Mouse (Mus musculus) spleen, adult 18-20 months (tissue): ENCODE measurements around the gene Cap2.

Source experiments
- DNase-seq, 2 experiments: peaks; one replicate each; pipeline ENCODE4 v3.0.0; 2022; ENCODE audit warnings: mixed read lengths in 2 of 2

Cap2 gene

DNA sequence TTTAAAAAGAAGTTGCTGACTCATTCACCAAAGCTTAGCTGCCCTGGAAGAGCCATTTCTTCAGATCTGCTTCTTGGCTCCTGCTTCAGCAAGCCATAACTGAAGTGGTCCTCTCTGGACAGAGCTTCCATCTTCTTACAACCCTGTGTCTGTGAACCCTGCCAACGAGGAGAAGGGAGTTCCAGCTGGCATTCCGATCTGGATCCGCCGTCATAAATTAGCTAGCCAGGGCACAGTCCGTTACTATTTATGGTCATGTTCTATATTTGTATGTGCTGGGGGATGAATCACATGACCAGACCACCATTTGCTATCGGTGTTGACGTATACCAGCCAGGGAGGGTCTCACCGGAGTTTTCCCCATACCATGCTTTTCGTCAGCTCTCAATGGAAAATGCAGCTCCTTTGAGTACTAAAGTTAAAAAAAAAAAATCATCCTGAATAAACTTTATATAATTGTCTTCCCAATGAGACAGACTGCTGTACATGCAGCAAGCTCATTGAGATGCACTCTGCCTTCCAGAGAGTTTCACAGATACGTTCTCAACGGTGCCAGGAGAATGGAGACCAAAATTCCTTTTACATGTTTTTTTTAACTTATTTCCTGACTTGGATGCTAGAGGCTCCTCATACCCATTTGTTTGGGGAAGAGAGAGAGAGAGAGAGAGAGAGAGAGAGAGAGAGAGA, 70.5 kb downstream of the Cap2 start:
- no peak for DNase-seq

DNA sequence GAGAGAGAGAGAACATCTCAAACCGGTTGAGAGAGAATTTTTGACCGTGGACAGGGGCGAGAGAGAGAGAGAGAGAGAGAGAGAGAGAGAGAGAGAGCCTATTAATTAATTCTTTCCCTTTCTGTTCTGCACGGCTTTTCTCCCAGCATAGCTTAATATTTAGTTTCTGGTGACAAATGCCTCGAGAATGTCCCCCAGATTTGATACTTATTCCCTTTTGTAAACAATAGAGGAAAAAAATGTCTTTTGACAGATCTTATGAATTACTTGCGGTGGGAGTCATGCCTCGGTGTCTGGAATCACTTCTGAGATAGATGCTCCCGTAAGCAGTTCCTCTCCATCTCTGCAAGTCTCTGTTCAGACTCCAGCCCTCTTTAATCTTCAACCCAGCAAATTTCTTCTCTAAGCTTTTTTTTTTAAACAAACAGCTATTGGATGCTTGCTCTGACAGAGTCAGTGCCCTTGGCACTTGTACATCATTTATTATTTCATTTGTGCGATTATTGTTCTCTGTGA, 71.1 kb downstream of the Cap2 start:
- no peak for DNase-seq

DNA sequence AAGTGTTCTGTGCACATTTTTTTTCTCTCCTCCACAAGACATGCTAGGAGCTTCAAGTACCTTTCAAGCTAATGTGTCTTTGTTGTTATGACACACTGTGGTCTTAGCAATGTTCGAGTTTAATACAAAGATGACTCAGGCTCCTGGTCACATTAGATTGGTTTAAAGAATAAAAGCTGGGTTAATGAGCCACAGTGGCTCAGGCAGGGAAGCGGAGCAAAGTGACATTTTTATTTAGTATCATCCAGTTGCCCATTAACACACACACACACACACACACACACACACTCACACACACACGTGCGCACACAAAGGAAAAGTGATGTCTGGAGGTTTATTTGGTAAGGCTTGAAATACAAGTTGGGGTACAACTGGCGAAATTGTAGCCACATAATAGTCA, 72.6 kb downstream of the Cap2 start:
- DNase-seq: no peak

DNA sequence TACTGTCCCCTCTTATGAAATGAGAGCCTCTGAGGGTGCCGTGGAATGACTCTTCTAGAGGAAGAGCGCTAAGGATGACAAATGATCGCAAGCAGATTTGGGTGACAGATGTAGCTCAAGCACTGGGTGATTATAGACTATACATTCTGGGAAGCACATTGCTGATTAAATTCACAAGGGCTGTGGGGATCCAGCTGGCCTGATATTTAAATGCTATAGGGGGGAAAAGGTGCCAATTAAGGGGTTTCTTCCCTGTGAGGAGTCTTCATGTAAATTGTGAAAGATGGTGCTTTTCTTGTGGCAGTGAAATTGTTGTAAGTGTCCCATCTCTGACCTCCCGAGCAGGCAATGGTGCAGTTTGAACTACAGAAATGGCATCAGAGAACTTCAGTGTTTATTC, 73.1 kb downstream of the Cap2 start:
- no peak for DNase-seq

DNA sequence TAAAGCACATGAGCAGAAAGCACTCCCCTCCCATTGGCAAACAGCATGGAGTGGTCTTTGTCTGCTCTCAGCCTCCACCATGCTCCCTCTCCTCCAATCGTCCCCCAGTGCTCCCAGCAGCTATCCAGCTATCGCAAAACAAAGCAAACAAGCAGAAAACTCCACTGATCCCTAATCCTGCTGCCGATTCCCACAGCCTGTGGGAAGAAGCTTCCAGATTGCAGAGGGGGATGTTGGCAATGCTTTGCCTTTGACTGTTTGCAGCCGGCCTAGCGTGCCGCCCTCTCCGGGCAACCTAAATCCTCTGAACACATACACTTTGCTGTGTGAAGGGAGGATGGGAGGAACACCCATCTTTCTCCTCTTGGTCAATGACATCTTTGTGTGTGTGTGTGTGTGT, 83.2 kb downstream of the Cap2 start:
- no peak for DNase-seq

DNA sequence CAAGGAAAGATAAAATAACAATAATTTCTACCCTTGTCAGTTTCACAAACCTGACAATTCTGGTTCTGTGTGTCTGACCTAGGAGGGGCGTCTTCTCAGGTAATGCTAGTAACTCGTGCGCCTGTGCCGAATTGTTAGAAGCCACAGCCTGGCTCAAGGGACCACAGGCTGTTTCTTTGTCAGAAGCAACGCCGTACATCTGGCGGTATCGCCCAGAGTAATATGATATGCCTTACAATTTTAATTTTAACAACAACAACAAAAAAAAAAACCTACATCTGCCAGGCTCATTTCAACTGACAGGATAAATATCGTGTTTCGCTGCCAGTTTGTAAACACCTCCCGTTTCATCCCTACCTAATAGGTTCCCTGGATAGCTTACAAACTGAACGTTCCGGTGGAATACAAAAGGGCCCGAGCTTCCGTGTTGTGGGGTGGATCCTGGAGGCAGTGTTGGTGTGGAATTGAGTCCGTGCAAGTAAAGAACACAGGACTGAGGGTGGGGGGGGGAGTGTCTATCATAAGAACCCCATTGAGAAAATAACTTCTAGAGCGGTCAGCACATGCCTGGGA, 86.2 kb downstream of the Cap2 start:
- DNase-seq: no peak

DNA sequence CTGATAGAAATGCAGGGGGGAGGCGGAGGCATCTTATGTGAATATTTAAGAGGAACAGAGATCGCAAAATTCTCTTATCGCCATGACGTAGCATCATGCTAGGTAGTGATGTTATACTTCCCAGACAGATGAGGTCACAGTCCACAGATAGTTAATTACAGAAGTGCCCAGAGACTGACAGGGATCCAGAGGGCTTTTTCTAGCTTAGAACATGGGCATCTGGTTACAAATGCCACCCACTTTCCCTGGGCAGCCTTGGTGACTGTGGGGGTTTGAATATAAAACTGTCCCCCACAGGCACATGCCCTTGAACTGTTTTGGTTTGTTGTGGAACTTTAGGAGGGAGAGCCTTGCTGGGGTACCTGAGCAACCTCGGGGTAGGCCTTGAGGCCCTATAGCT, 87.0 kb downstream of the Cap2 start:
- DNase-seq: no peak

DNA sequence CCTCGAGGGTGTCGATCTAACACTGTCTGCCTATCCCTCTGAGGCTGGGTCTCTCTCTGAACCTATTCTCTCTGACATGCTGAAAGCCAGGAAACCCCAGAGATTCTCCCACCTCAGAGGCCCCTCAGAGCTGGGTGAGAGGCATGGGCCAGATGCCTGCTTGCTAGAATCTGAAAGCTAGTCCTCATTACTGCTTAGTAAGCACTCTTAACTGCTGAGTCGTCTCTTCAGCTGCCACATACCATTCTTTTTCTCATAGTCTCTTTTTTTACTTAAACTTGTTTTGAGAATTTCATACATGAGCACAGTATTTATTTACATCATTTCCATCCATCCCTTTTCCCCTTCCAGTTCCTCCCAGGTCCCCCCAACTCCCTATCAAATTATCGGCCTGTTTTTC, 89.2 kb downstream of the Cap2 start:
- DNase-seq: no peak

DNA sequence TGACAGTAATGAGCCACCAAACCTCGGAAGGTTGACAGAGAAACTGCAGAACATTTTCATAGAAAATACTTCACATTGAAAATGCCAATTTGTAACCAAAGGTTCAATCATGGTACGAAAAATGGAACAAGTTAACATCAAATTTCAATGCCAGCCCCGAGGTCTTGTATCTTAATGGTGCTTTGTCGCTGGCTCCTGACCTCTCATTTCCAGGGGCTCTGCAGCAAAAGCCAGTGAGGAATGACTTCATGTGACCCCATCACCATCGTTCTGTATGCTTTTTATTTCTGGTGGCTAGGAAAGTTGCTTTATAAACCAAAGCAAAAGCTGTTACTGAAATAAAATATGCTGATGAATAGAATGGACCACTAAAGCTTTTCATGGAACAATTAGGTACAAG, 99.0 kb downstream of the Cap2 start:
- no peak for DNase-seq

DNA sequence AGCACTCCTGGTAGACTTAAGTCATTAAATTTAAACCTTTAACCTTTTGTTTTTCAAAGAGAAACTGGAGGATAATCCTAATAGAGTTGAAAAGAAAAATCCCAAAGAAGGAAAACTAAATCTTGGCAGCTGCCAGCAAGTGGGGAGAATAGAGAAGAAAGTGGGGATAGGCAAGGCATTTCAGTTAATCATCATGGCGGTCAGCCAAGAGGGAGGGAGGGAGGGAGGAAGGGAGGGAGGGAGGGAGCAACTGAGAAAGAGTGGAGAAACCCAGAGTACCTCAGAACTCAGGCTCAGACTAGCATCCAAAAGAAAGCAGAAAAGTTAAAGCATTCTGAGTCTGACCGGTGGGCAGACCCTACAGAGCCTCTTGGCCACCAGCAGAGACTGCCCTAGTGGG, 99.7 kb downstream of the Cap2 start:
- DNase-seq: no peak

DNA sequence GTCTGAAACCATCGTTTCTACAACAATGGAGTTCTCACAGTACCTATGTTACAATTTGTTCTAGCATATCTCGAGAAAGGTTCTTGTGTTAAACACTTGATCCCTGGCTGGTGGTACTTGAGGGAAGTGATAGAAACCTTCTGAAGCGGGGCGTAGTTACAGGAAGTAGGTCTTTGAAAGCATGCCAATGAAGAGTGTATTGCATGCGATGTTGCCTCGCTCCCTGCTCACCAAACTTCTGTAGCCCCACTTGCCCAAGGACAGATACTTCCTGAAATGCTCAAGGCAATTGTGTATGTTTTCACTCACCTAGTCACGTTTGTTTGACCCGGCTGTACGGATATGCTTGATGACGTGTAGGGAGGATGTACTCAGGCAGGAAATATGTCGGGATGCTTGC, 101.0 kb downstream of the Cap2 start:
- DNase-seq: no peak

DNA sequence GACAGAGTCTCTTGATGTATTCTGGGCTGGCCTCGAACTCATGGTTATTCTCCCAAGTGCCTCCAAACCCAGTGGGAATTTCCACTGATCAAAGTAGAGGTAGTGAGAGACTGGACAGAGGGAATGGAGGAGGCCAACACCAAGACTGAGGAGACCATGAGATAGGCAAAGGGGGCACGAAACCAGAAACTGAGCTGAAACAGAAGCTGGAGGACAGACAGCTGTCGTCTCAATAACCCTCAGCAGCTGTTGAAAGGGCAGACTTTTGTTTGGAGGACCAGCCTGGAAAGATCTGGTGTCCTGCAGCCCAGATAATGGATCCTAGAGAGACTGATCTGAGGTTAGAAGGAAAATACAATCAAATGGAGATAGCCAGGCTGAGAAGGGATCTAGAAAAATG, 109.4 kb downstream of the Cap2 start:
- no peak for DNase-seq

DNA sequence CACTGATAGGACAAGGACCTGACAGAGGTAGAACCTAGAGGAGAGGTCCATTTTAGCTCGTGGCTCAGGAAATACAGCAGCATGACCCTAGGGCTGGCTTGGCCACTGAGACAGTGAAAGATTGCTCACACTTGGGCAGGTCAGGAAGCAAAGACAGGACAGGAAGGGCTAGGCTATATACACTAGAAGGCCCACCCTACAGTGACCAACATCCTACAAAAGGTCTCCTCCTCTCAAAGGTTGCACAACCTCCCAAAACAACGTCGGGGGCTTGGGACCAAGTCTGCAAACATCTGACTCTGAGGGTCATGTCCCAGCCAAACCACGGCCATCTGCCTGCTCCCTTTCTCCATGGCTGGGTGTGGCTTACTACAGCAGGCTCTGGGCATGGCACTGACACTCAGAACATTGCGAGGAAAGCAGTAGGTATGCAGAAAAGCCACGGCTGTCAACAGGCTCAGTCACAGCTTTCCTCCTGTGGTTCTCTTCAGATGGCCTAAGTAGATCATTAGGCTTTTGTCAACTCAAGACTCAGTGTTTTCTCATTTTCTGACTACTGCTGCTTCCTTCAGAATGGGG, 112.1 kb downstream of the Cap2 start:
- no peak for DNase-seq

DNA sequence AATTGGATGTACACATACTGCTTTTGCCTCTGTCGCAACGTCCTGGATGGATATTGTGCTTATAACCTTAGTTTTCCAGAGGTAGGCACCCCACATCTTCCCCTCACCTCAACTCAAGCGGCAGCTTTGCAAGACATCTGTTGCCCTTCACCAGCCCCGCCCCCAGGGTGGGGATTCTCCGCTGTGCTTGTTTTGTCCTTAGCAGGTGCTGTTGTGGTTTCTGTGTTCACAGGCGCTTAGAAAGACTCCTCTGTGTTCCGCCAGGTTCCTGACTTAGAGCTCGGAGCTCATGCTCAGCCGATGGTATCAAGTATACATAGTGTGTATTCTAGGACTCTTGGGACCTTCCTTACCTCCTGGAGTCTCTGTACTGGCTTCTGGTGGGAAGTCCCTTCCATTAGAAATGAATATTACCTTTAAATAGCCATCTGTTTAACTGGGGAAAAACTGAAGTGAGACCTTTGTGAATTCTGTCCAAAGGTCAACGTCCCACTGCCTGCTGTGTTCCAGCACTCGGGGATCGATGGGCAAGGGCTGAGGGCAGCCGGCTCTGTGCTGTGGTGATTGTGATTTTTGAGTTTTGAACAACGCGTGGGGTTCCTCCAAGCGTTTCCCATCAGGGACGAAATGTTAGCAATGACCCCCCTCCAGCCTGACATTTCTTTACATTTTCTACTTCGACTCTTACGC, 115.2 kb downstream of the Cap2 start:
- DNase-seq: peak; percentile 72 to 73

DNA sequence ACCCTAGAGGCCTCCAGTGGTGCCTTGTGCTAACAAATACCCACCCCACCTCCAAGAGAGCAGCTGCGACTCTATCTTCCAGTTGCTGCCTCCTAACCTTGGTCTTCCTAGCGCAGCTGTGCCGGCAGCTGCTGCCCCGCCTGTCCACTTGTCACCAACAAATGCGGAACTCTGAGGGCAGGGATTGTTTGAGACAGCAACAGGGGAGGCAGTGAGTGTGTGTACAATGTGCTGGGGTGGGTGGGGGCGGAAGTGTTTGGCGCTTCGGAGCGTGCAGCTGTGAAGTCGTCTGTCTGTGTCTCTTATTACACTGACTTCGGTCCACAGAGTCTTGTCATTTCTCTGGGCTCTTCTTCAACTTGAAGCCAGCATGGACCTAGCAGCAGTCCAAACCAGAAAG, 118.0 kb downstream of the Cap2 start:
- peak; percentile 36 to 50 for DNase-seq

DNA sequence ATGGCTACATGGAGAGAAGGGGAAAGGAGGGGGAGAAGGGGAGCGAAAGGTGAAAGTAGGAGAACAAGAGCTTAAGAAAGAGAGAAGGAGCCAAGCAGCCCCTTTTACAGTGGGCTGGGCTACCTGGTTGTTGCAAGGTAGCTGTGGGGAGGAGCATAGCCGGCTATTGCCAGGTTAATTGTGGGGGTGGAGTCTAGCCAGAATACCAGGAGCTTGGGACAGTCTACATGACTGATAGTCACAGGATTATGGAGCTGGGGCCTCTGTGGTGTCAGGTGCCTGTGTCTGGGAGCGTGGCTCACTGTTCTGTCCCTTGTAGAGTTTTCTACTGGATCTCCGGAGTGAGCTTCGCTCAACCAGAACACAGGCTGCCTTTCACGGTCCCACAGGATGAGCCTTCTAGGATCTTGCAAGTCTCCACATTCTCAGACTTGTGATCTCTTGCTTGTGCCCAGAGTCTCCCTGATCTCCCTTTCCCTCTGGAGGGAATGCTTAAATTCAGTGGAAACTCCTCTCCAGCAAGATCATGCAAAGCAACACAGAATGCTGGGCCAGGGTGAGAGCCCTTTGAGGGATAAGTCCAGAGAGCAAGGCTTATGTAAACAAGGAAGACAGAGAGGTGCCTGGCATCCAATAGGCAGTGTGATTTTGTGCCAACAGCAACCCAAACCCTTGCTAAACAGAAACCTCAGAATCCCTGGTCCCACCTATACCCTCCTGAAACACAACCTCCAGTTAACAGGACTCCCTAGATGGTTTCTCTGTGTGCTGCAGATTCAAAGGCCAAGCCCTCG, 119.5 kb downstream of the Cap2 start:
- no peak for DNase-seq

DNA sequence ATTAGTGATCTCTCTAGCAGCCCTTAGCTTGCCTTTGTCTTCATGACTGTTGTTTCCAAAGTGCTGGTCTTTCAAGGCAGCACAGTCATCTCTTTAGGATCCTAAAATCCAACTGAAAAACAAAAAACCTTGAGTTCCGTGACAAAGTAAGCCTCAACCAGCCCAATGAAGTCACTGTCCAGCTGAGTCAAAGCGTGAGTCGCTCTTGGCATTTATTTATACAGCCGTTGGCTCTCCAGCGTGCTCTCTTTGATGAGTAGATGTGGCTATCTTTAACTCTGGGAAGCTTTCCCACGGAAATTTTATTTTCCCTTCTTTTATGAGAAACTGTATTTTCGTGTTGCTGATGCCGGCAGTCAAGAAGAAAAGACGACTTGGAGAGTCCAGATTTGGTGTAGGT, 125.0 kb downstream of the Cap2 start:
- DNase-seq: no peak

DNA sequence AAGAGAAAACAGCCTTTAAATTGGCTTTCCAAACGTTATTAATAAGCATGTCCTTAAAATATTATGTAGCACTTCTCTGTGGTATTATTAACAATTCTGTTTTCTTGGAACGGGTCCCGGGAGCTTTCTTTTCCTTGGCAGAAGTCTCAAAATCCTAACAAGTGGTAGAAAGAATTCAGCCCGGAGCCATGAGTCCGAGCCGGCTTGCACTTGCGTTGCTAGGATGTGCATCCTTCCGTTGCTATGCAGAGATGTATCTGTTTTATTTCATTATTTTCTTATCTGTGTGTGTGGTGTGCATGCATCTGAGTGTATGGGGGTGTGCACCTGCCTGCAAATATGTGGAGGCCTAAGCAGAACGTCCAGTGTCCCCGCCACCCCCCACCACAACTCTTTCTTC, 126.2 kb downstream of the Cap2 start:
- no peak for DNase-seq

DNA sequence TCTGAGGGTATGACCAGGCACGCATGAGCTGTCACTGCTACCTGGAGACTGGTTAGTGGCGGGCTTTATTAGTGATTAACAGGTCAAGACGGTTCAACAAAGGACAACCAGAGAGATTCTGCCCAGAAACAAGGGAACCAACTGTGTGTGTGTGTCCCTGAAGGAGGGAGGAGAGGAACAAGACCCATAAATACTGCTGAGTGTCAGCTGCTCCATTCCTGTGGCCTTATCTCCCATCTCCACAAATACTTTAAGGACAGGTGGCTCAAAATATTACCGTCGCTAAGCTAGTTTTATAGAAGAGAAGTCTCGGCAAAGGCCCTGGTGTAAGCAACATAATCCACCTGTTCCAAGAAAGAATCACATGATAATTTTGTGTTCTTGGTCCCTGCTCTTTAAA, 127.7 kb downstream of the Cap2 start:
- no peak for DNase-seq

DNA sequence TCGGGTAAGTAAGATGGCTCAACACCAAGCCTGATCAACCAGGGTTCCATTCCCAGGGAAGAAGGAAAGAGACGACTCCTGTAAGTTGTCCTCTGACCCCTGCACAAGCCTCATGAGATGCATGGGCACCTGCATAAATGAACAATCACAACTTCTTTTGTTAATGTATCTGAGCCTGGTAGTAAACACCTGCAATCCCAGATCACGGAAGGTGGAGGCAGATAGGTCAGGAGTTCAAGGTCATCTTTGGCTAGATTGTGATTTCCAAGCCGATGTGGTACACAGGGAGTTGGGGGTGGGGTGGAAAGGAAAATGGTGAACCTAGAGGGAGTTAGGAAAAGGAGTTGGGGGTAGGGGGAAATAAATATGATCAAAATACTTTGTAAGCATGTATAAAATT, 131.1 kb downstream of the Cap2 start:
- DNase-seq: no peak

DNA sequence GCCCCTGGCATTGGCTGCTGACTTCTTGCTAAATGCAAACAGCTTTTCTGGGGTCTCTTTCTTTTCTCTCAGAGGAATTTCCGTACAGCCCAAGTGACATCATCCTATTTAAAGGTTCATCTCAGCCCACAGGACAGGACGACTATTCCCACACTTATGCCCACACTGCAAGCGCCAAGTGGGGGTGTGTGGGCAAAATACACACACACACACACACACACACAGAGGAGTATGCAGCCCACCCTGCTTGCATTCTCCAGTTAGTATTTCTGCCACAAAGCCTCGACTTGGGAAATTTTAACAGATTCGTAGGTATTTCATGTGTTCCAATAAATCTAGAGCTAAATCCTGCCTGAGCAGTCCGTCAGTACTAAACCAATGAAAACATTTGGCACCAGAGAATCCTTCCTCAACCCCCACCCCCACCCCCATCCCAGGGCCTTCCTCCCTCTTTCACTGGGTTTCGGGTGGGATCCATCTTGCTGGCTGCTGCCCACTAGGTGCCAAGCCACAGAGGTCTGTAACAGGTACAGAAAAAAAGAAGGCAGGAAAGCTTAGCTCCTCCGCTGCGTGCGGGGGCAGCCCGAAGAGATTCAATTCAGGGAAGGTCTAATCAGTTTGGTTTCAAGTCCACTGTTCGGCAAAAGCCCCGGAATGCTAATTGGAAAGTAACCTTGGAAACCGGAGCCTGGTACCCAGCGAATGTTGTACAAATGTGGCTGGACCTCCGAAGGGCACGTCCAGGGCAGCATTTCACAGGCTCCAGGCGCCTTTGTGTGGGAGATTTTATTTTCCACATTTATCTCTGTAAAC, 131.9 kb downstream of the Cap2 start:
- no peak for DNase-seq

DNA sequence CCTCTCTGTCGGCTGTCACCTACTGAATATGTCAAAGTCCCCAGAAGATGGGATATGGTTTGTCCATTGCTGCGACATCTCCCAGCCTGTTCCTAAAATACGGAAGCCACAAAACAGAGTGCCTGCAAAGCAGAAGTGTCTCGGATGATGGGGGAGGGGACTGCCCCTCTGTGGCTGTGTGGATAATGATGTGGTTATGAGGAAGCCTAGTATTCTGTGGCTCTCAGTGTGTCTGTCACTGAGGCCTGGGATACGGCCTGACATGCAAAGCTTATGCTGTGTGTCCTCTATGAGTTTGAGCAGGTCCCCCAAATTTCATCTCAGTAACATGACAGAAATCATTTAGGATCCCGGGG, 132.5 kb downstream of the Cap2 start:
- peak in 1 of 2 experiments; percentile 5 for DNase-seq
